Mouse (Mus musculus) CH12.LX (cell line): Measurements from ENCODE around the gene Fam133b. TPM values are rescaled to one million over a fixed set of nuclear protein-coding genes. Genes with fewer than 3 reads are reported as not detected.

ENCODE experiments used
- DNase-seq: peaks from one replicate; pipeline ENCODE4 v3.0.0-alpha.2; 2013; ENCODE audit errors: extremely low read depth
- H3K27ac ChIP-seq: 2 replicates; pipeline ENCODE4 v1.5.1; 2012; ENCODE audit warnings: low read depth, mild to moderate bottlenecking, control low read depth, moderate library complexity; ENCODE audit not compliant: insufficient read depth
- H3K27me3 ChIP-seq: replicated peaks from 2 replicates; pipeline ENCODE3; 2012; ENCODE audit warnings: inconsistent platforms
- H3K36me3 ChIP-seq, 2 experiments: replicated peaks in 1 of 2; 2 replicates each; pipeline versions ENCODE3 to v1.6.1; 2012; ENCODE audit warnings: inconsistent platforms in 1 of 2, low read length in 1 of 2, mild to moderate bottlenecking in 1 of 2, mixed read lengths in 1 of 2, moderate library complexity in 1 of 2; ENCODE audit not compliant: control insufficient read depth in 1 of 2, insufficient read depth in 1 of 2
- H3K4me1 ChIP-seq, 2 experiments: 2 replicates each; pipeline ENCODE4 v1.6.1; 2012; ENCODE audit warnings: inconsistent platforms in 1 of 2, moderate library complexity in 1 of 2; ENCODE audit not compliant: insufficient read depth in 2 of 2, control insufficient read depth in 1 of 2
- H3K4me2 ChIP-seq: 2 replicates; pipeline ENCODE4 v1.6.1; 2012; ENCODE audit warnings: low read depth, mild to moderate bottlenecking, control low read depth; ENCODE audit not compliant: poor library complexity, insufficient read depth, severe bottlenecking
- H3K4me3 ChIP-seq, 3 experiments: fragments of 150-350 bp in 1 of 3; sonication (generic) in 1 of 3; replicated peaks in 1 of 3; 2 replicates each; pipeline versions ENCODE3 to v1.5.1; 2011 to 2012; ENCODE audit warnings: low read depth in 2 of 3, low read length in 2 of 3, mild to moderate bottlenecking in 2 of 3, moderate library complexity in 2 of 3, control low read depth in 1 of 3, improper control_type of control experiment in 1 of 3, inconsistent platforms in 1 of 3, mixed read lengths in 1 of 3; ENCODE audit not compliant: poor library complexity in 1 of 3
- H3K79me2 ChIP-seq: replicated peaks from 2 replicates; pipeline ENCODE4 v1.6.1; 2012; ENCODE audit warnings: mild to moderate bottlenecking, moderate library complexity; ENCODE audit not compliant: control insufficient read depth, poor library complexity, insufficient read depth, severe bottlenecking; ENCODE audit errors: extremely low read depth
- H3K9ac ChIP-seq: 2 replicates; pipeline ENCODE4 v1.6.1; 2012; ENCODE audit warnings: low read depth, mild to moderate bottlenecking, control low read depth, moderate library complexity; ENCODE audit not compliant: insufficient read depth
- H3K9me3 ChIP-seq: replicated peaks from 2 replicates; pipeline ENCODE3; 2012; ENCODE audit warnings: low read length, inconsistent platforms, mixed read lengths
- BHLHE40 ChIP-seq: IDR thresholded peaks from 2 replicates; pipeline ENCODE4 v1.6.1; 2011; ENCODE audit warnings: mild to moderate bottlenecking, low read depth, low read length, improper control_type of control experiment
- CHD1 ChIP-seq: IDR thresholded peaks from 2 replicates; pipeline ENCODE4 v1.6.1; 2012; ENCODE audit warnings: low read depth, low read length, improper control_type of control experiment, inconsistent platforms
- CHD2 ChIP-seq: IDR thresholded peaks from 2 replicates; pipeline ENCODE4 v1.6.1; 2011; ENCODE audit warnings: low read length, improper control_type of control experiment
- E2F4 ChIP-seq: IDR thresholded peaks from 2 replicates; pipeline ENCODE4 v1.6.1; 2011; ENCODE audit warnings: low read depth, low read length, improper control_type of control experiment; ENCODE audit not compliant: insufficient replicate concordance
- GABPA ChIP-seq: IDR thresholded peaks from 2 replicates; pipeline ENCODE4 v1.6.1; 2012; ENCODE audit warnings: low read depth, low read length, improper control_type of control experiment, inconsistent platforms; ENCODE audit not compliant: insufficient replicate concordance
- MAZ ChIP-seq: IDR thresholded peaks from 2 replicates; pipeline ENCODE4 v1.6.1; 2012; ENCODE audit warnings: low read depth, mild to moderate bottlenecking, inconsistent platforms, low read length, improper control_type of control experiment, moderate library complexity
- MYC ChIP-seq: IDR thresholded peaks from 2 replicates; pipeline ENCODE4 v1.6.1; 2011; ENCODE audit warnings: low read depth, mild to moderate bottlenecking, improper control_type of control experiment, low read length
- NELFE ChIP-seq: IDR thresholded peaks from 2 replicates; pipeline ENCODE4 v1.6.1; 2011; ENCODE audit warnings: low read depth, low read length, improper control_type of control experiment
- RAD21 ChIP-seq: IDR thresholded peaks from 2 replicates; pipeline ENCODE4 v1.6.1; 2011; ENCODE audit warnings: low read depth, mild to moderate bottlenecking, low read length, improper control_type of control experiment, moderate library complexity
- RCOR1 ChIP-seq: conservative IDR thresholded peaks from 2 replicates; pipeline ENCODE4 v1.6.1; 2012; ENCODE audit warnings: low read depth, mild to moderate bottlenecking, inconsistent platforms, low read length, improper control_type of control experiment
- SIN3A ChIP-seq: IDR thresholded peaks from 2 replicates; pipeline ENCODE4 v1.6.1; 2012; ENCODE audit warnings: low read length, improper control_type of control experiment, inconsistent platforms
- SMC3 ChIP-seq: IDR thresholded peaks from 2 replicates; pipeline ENCODE4 v1.6.1; 2011; ENCODE audit warnings: low read depth, low read length, improper control_type of control experiment
- TBP ChIP-seq: conservative IDR thresholded peaks from 2 replicates; pipeline ENCODE4 v1.6.1; 2011; ENCODE audit warnings: low read depth, low read length, improper control_type of control experiment
- TCF12 ChIP-seq: IDR thresholded peaks from 2 replicates; pipeline ENCODE4 v1.6.1; 2014; ENCODE audit warnings: low read depth, mild to moderate bottlenecking, inconsistent platforms, low read length, improper control_type of control experiment
- USF2 ChIP-seq: conservative IDR thresholded peaks from 2 replicates; pipeline ENCODE4 v1.6.1; 2011; ENCODE audit warnings: low read depth, low read length, improper control_type of control experiment
- ZC3H11A ChIP-seq: IDR thresholded peaks from 2 replicates; pipeline ENCODE4 v1.6.1; 2012; ENCODE audit warnings: low read depth, mild to moderate bottlenecking, inconsistent platforms, low read length, improper control_type of control experiment
- ZMIZ1 ChIP-seq: IDR thresholded peaks from 2 replicates; pipeline ENCODE4 v1.6.1; 2012; ENCODE audit warnings: low read depth, mild to moderate bottlenecking, inconsistent platforms, low read length, improper control_type of control experiment
- dilution Hi-C: fragments of 300-500 bp; cut with MboI; formaldehyde crosslinking; loops from 2 replicates; pipeline ENCODE4 v1.14.3; 2020; ENCODE audit warnings: low sequenced_read_pairs; ENCODE audit not compliant: extremely low pct_unique_long_range_greater_than_20kb, extremely low pct_ligation_motif_present
- in situ Hi-C: fragments of 300-500 bp; cut with MboI; formaldehyde crosslinking; loops from 3 replicates; pipeline ENCODE4 v1.14.3; 2019; ENCODE audit warnings: low sequenced_read_pairs, low pct_ligation_motif_present, low pct_unique_long_range_greater_than_20kb, mixed read lengths
- polyA plus RNA-seq: library from polyadenylated mRNA; unstranded; fragments of >175 nt; gene quantifications from 2 replicates; pipeline ENCODE4 v1.2.1, GENCODE M21; 2012; ENCODE audit warnings: low read depth; ENCODE audit not compliant: insufficient read length
- total RNA-seq, 2 experiments: library from RNA; depleted of rRNA; stranded (reverse); fragments of 300-350 nt in 1 of 2; fragments of >200 nt in 1 of 2; gene quantifications; 2 replicates each; pipeline ENCODE4 v1.2.3; 2012 to 2014

The Fam133b gene
- total and polyA plus RNA-seq, 3 experiments, result 23.2 to 66.1 (median 55.9) TPM

DNA sequence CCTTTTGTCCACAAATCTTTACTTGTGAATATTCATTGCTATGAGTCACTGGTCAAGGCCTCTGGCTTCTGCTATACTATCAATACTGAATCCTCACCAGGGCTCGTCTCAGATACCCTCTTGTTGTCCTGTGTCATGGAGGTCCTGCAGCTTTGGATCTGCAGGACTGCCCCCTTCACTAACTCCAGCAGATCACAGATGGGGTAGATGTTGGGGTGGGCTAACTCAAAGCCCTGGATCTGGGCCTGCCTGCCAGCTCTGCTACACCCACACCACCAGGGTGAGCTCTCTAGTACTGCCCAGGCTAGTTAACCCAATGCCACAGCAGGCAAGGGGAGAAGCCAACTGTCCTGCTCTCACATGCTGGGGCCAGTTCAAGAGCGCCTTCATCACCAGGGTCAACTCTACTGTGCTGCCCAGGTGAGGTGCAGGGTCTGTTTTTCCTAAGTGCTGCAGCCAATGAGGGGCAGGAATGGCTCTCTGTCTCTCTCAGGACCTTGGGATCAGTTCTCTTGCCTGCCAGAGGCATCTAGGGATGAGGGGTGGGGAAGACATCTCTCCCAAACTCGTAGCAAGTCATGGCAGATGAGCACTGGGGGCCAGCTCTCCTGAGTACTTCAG, 6.9 kb upstream of the Fam133b start:
- H3K27me3 ChIP-seq, result no peaks in the 10 kb centered on the region
- dilution Hi-C loops, result no loop called here
- H3K9me3 ChIP-seq, result no peaks in the 10 kb centered on the region
- no peak for DNase-seq
- no peak for TF ChIP-seq E2F4
- no peak overlapping the region for H3K9ac ChIP-seq
- no peaks in the 10 kb centered on the region for H3K36me3 ChIP-seq
- H3K4me3 ChIP-seq, result no peak overlapping the region
- H3K27ac ChIP-seq, result no peak overlapping the region
- H3K4me1 ChIP-seq, result peaks cover 0 to 5% of the 10 kb centered on the region in 2 experiments; a peak in 2 of 4 replicates
- no peaks in the 10 kb centered on the region for H3K79me2 ChIP-seq
- in situ Hi-C loops, result no loop called here
- no peak overlapping the region for H3K4me2 ChIP-seq

DNA sequence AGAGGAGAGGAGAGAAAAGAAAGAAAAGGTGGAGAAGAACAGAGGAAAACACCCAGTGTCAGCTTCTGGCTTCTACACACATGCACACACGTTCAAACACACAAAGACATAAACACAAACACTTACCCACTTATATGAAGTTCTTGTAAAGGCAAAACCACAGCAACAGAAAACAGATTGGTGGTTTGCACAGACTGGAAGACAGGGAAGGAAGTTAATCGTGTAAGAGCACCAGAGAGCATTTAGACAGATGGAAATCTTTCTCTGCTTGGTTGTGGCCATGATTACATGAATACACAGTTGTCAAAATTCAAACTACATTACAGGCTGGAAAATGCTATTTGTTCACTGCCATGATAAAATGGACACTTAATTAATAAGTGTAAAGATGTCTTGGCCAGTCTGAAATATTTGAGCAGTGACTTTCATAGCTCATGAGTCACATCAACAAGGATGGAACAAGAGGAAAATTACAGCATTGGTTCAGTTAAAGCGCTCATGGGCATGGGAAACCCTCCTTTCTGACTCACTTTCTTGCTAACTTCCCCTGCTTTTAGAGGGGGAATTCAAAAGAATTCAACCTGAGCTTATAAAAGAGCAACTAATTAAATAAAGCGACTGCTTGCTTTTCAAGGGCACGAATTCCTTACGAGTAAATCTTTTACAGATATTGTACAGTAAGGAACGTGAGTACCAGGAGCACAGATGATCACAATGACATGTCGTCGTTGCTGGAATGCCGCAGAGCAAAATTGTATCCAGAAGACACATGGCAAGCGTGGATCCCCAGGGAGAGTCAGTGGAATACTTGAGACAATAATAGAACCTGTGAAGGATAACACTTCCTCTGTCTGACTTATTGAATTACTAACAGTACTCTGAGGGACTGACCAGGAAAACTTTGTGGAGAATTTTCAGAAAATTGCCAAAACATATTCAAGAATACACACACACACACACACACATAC, 4.8 kb upstream of the Fam133b start:
- DNase-seq, result no peak
- no peak for TF ChIP-seq MYC
- TF ChIP-seq SMC3, result no peak
- TF ChIP-seq TBP, result no peak
- TF ChIP-seq TCF12, result no peak
- no peak for TF ChIP-seq USF2
- no peak for TF ChIP-seq SIN3A
- TF ChIP-seq E2F4, result no peak
- TF ChIP-seq RAD21, result no peak
- TF ChIP-seq BHLHE40, result no peak
- TF ChIP-seq NELFE, result no peak
- no peak for TF ChIP-seq ZC3H11A
- no peak for TF ChIP-seq RCOR1
- no peak for TF ChIP-seq CHD1
- no peak for TF ChIP-seq CHD2
- TF ChIP-seq GABPA, result no peak
- no peak for TF ChIP-seq ZMIZ1
- TF ChIP-seq MAZ, result no peak
- H3K4me2 ChIP-seq, result peak overlapping the region; percentile 44; the same call in 1 of the 2 replicates
- no peaks in the 10 kb centered on the region for H3K79me2 ChIP-seq
- H3K36me3 ChIP-seq, result no peaks in the 10 kb centered on the region
- in situ Hi-C loops (no loop called here), dilution Hi-C loops (no loop called here)
- H3K27ac ChIP-seq, result no peak overlapping the region
- no peaks in the 10 kb centered on the region for H3K27me3 ChIP-seq
- H3K9me3 ChIP-seq, result no peaks in the 10 kb centered on the region
- H3K4me3 ChIP-seq, result no peak overlapping the region
- no peak overlapping the region for H3K9ac ChIP-seq
- peaks cover 4 to 5% of the 10 kb centered on the region in 2 experiments; a peak in 2 of 4 replicates for H3K4me1 ChIP-seq
